Mouse (Mus musculus): Measurements from ENCODE around the gene Zscan21. TPM values are rescaled to one million over a fixed set of nuclear protein-coding genes. Genes with fewer than 3 reads are reported as not detected.
A peak's percentile ranks its signal among the peaks of the same experiment; 100 is the strongest.

Zscan21 gene
- polyA plus RNA-seq, 3 experiments from 2014 or later, result 18.6 to 21.0 (median 19.1) TPM

DNA sequence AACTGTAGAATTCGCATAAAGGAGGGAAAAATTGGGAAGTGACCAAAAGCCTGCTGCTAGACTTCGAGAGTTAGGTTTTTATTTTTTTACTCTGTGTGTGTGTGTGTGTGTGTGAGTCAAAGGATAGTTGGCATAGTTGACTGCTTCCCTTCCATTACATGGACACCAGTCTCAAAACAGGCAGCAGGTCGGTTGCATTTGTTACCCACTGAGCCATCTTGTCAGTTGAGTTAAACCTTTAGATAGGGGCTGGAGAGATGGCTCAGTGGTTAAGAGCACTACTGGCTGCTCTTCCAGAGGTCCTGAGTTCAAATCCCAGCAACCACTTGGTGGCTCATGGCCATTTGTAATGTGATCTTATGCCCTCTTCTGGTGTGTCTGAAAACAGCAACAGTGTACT lies 1.3 kb downstream of the Zscan21 start:
- ATAC-seq, result no peak

DNA sequence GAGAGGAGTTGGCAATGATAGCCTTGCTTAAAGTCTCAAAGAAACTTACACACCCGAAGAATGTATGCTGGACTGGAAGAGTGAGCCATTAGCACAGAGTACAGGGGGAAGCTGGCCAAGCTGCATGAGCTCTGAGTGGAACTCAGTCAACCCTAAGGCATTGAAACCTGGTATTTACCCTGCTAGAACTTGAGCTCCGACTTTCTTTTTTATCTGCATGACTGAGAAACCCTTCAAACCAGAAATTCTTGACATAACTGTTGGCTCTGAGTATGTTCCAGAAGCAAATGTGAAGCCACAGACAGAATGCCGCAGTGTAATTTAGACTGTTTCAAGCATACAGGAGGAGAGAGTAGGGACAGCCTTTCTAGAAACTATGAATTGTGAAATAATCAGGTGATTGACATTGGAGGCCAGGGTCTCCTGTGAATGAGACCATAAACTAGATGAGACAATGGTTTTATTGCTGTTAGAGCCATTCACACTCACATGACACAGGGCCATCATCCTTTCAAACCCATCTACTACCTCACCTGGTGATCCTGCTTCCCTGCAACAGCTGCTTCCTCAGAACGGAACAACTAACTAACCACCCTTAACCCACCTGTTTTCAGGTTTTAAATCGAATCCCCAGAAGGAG lies 15.8 kb downstream of the Zscan21 start:
- ATAC-seq, result no peak

DNA sequence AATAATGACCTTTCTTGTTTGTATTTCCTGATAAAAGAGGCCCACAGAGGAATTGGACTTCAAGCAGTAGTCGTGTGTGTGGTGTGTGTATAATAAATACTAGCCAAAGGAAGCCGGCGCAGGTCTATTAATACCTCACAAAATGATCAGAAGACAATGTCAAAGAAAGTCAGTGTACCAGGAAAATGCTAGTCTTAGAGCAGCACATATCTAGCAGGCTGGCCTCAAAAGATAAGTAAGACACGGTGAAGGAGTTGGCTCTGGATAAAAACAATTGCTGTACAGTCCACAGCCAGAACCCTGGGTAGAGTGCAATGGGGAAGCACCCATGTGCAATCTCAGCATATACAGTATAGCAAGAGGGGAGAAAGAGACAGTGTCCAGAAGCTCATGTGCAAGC lies 20.6 kb downstream of the Zscan21 start:
- ATAC-seq, result no peak

DNA sequence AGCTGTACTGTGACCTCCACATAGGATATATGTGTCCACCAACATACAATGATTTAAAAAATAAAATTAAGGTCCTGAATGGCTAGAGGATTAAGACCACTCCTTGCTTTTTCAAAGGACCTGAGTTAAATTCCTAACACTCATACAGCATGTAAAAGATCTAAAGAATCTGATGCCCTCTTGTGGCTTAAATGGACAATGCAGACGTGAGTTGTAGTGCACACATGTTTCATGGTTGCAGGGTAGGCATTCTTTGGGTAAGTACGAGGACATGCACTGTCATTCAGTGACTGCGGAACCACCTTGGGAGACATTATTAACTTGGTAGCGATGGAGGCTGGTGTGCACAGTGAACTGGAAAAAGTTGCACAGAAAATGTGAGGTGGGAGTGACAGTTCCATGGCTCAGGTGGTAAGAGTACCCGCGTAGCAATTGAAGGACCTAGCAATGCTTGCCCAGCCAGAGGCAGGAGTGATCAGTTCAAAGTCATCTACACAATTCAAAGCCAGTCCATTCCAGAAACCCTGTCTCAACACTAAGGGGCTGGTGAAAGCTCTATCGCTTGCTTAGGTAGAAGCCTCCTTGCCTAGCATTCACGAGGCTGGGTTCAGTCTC lies 21.3 kb downstream of the Zscan21 start:
- peak; percentile 77 for ATAC-seq

DNA sequence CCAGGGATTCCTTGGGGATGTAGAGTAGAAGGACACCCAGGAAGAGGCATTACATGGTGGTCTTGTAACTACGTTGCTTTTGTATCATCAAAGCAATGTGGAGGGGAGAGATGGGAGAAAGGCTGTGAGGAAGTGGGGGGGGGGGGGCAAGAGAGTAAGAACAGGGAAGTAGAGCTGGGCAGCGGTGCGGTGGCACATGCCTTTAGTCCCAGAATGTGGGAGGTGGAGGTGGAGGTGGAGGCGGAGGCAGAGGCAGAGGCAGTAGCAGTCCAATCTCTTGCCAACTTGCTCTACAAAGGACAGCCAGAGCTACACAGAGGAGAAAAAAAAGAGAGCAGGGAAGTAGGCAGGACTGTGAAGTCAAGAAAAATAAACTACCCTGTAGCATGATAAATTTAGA lies 21.9 kb downstream of the Zscan21 start:
- ATAC-seq, result no peak

DNA sequence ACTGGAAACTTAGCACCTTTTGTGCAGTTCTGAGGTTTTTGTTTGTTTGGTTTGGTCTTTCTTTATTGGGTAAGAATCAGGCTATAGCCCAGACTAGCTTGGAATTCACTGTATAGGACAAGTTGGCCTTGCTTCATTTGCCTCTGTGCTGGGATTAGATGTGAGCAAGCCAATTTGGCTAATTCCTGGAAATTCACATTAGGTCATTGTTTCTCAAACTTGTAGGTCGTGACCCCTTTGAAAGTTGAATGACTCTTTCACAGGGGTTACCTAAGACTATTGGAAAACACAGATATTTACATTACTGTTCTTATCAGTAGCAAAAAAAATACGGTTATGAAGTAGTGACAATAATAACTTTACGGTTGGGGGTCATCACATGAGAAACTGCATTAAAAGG lies 37.7 kb downstream of the Zscan21 start:
- ATAC-seq, result no peak

DNA sequence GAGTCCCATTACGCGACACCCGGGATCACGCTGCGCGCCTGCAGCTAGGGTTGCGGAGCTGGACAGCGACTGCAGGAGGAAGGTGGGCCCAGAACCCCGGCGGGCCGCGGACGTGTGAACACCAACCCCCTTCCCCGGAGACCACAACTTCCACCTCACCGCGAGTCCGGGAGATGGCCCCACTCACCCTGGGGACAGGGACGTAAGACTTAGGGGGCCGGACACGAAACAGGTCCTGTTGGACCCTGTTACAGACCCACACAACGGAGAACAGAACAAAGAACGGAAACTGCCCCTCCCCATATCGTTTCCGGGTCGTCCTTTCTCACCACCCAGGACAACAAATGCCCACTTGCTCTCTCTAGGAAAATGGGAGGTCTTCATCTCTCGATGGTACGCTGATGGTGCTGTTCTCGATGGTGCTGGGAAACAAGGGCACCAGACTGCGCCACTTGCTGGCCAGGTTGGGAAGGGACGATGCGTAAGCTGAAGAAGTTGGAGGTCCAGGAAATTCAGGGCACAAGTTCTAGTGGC lies 38.8 kb downstream of the Zscan21 start, which contains the start of gene Zfp113:
TSS of gene Zfp113 (minus strand) at position 302 of the 534 bp plus-strand sequence.
- ATAC-seq, result peak; percentile 98

DNA sequence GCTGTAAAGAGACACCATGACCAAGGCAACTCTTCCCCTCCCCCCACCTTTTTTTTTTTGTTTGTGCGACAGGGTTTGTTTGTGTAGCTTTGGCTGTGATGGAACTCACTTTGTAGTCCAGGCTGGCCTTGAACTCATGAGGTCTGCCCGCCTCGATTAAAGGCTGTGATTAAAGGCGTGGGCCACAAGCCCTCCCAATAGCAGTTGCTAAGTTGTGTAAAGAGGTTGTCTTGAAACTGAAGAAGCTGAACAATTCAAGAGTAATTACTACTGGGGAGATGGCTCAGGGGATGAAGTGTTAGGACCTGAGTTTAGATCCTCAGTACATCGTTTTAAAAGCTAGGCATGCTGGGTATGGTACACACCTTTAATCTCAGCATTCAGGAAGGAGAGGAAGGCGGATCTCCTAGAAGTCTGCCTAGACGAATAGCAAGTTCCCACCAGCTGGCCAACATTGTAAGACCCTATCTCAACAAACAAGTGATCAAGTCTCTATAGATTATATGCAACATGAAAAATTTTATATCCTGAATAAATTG lies 43.6 kb downstream of the Zscan21 start:
- no peak for ATAC-seq

DNA sequence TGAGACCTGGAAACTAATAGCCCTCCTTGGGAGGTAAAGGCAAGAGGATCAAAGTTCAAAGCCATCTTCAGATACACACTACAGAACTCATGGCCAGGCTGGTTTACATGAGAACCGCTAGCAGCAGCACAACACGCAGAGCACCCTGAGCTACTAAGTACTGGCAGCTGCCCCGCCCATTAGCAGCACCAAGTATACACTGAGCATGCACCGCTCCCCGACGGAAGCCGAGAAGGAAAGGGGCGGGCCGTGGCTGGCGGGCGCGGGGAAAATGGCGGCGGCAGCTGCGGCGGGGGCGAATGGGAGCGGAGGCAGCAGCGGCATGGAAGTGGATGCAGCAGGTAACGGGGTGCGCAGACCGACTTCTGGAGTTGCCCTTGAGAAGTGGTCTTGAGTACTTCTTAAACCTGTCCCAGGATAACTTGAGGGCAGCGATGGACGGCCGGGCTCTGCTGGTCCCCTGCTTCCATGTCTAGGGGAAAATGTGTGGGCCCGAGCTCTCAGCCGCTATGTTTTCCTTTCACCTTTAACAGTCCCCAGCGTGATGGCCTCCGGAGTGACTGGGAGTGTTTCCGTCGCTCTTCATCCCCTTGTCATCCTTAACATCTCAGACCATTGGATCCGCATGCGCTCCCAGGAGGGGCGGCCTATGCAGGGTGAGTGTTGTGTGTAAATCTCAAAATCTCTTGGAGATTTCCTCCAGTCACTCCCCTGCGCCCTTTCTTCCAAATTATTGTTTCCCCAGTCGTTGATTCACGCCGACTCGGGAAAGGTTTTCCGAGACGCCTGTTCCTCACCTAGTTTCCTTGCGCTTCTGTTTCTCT lies 44.4 kb downstream of the Zscan21 start, which contains the start of gene Cops6:
TSS of gene Cops6 (plus strand) at position 230 of the 824 bp plus-strand sequence.
- peak; percentile 98 for ATAC-seq

DNA sequence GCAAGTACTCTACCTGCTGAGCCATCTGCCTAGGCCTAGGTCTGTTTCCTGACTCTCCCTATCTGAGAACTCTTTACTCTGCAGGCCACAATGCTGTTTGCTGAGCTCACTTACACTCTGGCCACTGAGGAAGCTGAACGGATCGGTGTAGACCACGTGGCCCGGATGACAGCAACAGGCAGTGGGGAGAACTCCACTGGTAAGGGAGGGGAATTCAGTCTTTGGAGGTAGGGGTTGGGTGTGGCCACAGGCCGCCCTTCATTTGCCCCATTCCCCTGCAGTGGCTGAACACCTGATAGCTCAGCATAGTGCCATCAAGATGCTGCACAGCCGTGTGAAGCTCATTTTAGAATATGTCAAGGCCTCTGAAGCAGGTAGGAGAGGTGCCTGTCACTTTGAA lies 46.3 kb downstream of the Zscan21 start:
- no peak for ATAC-seq

DNA sequence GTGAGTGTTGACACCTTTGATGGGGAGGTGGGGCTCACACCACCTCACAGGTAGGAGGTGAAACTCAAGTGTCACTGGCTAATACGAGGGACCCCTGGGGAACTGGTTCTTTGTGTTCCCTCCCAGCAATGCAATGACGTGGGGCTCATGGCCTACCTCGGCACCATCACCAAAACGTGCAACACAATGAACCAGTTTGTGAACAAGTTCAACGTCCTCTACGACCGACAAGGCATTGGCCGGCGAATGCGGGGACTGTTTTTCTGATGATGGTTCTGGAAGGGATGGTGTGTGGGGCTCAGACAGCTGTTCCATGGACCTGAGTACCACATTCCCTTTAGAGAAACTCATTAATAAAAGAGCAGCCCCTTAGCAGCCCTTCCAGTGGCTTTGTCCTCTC lies 46.9 kb downstream of the Zscan21 start:
- ATAC-seq, result no peak

DNA sequence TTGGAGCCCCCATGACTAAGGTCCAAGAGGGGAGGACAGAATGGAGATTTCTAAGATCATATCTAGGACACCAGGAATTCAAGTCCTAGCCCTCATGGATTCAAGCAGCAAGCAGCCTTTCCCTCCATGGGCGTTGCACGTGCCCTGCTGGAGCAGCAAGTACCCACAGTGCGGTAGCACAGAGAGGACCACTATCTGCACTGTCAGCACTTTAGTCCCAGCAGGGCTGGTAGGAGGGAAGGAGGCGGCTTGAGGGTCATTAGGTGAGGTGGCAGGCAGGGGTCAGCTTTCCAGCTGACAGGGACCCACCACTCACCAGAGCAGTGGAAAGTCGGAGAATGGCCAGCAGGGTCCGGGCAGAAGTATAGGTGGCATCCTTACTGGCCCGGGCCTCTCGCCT lies 48.9 kb downstream of the Zscan21 start:
- no peak for ATAC-seq

DNA sequence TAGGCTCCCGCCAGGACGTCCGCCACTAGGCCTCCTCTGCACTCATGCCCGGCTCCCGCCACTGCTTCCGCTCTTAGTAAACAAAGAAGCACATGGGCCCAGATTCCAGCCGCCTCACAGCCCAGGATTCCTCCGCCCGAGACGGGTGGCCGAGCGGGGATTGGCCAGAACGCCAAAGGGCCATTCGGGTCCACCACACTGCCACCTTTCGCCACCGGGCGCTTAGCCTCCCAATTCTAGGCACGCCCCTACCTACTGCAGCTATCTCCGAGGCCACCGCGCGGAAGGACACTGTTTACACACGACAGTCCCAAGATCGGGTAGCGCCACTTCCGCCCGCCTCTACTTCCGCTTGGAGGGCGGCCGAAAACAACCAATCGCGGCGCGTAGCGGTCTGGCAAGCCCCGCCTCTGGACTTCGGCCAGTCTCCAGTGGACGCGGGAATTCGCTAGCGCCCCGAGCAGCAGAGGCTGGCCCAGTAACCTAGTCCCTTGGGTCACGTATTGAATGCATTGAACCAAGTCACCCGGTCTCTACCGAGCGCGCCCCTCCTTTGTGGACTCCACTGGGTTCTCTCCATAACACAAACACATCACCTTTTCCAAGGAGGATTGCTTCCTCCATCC lies 54.3 kb downstream of the Zscan21 start:
- ATAC-seq, result peak; percentile 65

DNA sequence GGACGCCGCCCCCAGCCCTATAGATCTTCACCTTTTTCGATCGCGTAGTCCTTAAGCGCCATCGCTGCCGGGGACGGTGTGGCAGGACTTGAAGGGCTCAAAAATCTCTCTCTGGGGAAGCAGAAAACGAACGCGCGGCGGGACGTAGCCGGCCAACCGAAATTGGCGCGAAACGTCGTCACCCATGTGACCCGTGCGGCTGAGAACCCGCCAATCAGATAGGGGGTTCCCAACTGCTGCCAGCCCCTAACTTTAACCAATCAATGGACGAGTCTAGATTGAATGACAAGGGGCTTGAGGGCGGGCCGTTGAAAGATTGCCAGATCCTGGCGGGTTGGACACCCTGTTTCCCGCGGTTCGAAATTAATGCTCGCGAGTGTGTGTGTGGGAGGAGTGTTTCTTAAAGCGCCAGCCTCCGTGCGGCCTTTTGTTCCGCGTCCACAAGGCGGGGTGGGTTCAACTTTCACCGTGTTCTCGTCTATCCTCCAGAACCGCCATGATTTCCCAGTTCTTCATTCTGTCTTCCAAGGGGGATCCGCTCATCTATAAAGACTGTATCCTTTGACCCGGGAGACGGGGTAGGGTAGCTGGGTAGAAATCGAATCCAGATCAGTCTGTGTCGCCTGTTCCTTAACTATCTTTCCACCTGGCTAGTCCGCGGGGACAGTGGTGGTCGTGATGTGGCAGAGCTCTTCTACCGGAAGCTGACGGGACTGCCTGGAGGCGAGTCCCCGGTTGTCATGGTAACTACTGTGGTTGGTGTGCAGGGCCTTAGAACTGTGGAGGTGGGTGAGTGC lies 55.2 kb downstream of the Zscan21 start, which contains the start of the genes Ap4m1 and Mcm7:
TSS of gene Ap4m1 (plus strand) at position 308 of the 797 bp plus-strand sequence.
TSS of gene Mcm7 (minus strand) at position 728 of the 797 bp plus-strand sequence.
- ATAC-seq, result peak; percentile 93

DNA sequence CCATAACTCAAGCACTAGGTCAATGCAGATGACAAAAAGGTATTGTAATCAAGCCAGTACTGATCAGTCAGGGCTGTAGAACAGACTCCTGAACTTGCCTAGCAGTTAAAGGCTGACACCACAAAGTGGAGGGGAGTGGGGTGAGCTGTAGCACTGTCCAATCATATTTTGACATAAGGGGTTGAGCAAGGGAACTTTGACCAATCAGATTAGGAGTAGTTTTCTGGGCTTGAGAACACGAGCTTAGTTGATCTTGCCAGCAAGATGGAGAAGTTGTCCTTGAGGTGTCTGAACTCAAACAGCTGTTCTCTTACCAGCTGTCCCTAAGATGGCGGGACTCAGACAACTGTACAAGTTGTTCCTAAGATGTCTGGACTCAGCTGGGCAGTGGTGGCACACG lies 56.5 kb downstream of the Zscan21 start:
- no peak for ATAC-seq

Other genes with a start within 250 kb of the Zscan21 start
- not detected for gene Pilrb2, start 245.1 kb upstream of the Zscan21 start, polyA plus RNA-seq (2017; shearing (Covaris generic))
- gene Cyp3a13, start 195.3 kb upstream of the Zscan21 start, polyA plus RNA-seq (2017; shearing (Covaris generic)), result not detected
- not detected for gene Gjc3, start 153.8 kb upstream of the Zscan21 start, polyA plus RNA-seq (2017; shearing (Covaris generic))
- gene Azgp1, start 135.4 kb upstream of the Zscan21 start, polyA plus RNA-seq (2017; shearing (Covaris generic)), result not detected
- not detected for gene Smok3a, start 95.6 kb upstream of the Zscan21 start, polyA plus RNA-seq (2017; shearing (Covaris generic))
- gene Smok3b, start 95.5 kb upstream of the Zscan21 start, polyA plus RNA-seq (2017; shearing (Covaris generic)), result not detected
- gene Smok3c, start 63.7 kb upstream of the Zscan21 start, polyA plus RNA-seq (2017; shearing (Covaris generic)), result not detected
- 10 to 100 TPM in 2 of 3 experiments, 1 to 10 TPM in 1; 9.7 to 11.1 (median 11.0) TPM for gene Zkscan1, start 31.8 kb upstream of the Zscan21 start, polyA plus RNA-seq (2017; shearing (Covaris generic))
- gene Zfp113, start 38.8 kb downstream of the Zscan21 start, polyA plus RNA-seq (2017; shearing (Covaris generic)), result 10 to 100 TPM in 1 of 3 experiments, 1 to 10 TPM in 2; 9.5 to 17.9 (median 9.8) TPM
- gene Cops6, start 44.2 kb downstream of the Zscan21 start, polyA plus RNA-seq (2017; shearing (Covaris generic)), result 100 to 1,000 TPM; 199 to 212 (median 207) TPM
- gene Ap4m1, start 55.1 kb downstream of the Zscan21 start, polyA plus RNA-seq (2017; shearing (Covaris generic)), result 1 to 10 TPM; 4.9 to 7.5 (median 7.4) TPM
- 10 to 100 TPM; 47.6 to 94.8 (median 56.4) TPM for gene Mcm7, start 55.5 kb downstream of the Zscan21 start, polyA plus RNA-seq (2017; shearing (Covaris generic))
- 10 to 100 TPM; 56.3 to 64.3 (median 58.1) TPM for gene Taf6, start 70.5 kb downstream of the Zscan21 start, polyA plus RNA-seq (2017; shearing (Covaris generic))
- gene Cnpy4, start 70.6 kb downstream of the Zscan21 start, polyA plus RNA-seq (2017; shearing (Covaris generic)), result 10 to 100 TPM; 49.4 to 55.0 (median 54.5) TPM
- gene Mblac1, start 77.4 kb downstream of the Zscan21 start, polyA plus RNA-seq (2017; shearing (Covaris generic)), result under 1 TPM in 1 of 3 experiments, not detected in 2; 0.55 TPM
- under 1 TPM in 1 of 3 experiments, not detected in 2; 0.31 TPM for gene Nxpe5, start 109.0 kb downstream of the Zscan21 start, polyA plus RNA-seq (2017; shearing (Covaris generic))
- gene Lamtor4, start 138.6 kb downstream of the Zscan21 start, polyA plus RNA-seq (2017; shearing (Covaris generic)), result 100 to 1,000 TPM; 113 to 131 (median 127) TPM
- 1 to 10 TPM; 4.1 to 7.4 (median 5.8) TPM for gene BC037034, start 147.1 kb downstream of the Zscan21 start, polyA plus RNA-seq (2017; shearing (Covaris generic))
- gene Gal3st4, start 155.9 kb downstream of the Zscan21 start, polyA plus RNA-seq (2017; shearing (Covaris generic)), result under 1 TPM in 2 of 3 experiments, not detected in 1; 0.55 to 0.61 TPM
- gene Gm43720, start 163.1 kb downstream of the Zscan21 start, polyA plus RNA-seq (2017; shearing (Covaris generic)), result under 1 TPM in 1 of 3 experiments, not detected in 2; 0.16 TPM
- under 1 TPM in 2 of 3 experiments, not detected in 1; 0.14 to 0.35 TPM for gene Gpc2, start 163.1 kb downstream of the Zscan21 start, polyA plus RNA-seq (2017; shearing (Covaris generic))
- not detected for gene Stag3, start 163.3 kb downstream of the Zscan21 start, polyA plus RNA-seq (2017; shearing (Covaris generic))
- 10 to 100 TPM; 10.6 to 25.4 (median 13.9) TPM for gene Pvrig, start 225.1 kb downstream of the Zscan21 start, polyA plus RNA-seq (2017; shearing (Covaris generic))

All from inflammation-experienced regulatory T-cells, adult 6 months (primary cell).